Mouse (Mus musculus): Measurements from ENCODE around the gene Lrrn3. TPM values are rescaled to one million over a fixed set of nuclear protein-coding genes. Genes with fewer than 3 reads are reported as not detected.

The Lrrn3 gene
- polyA plus RNA-seq, 1 experiment from 2014 or later, result 1.2 TPM

- Histone ChIP-seq H3K27me3 (ENCODE audit: insufficient read depth, low read length) (no peaks in the 10 kb centered on the region), H3K4me3 (ENCODE audit: low read depth, low read length) (0 out of 2 replicates have a peak overlapping the region, but pooled peaks have one; percentile 2), H3K9ac (replicated peaks) (no peak overlapping the region), H3K4me2 (ENCODE audit: low read depth, low read length) (peak overlapping the region; percentile 39), H3K9me3 (ENCODE audit: low read length) (no peaks in the 10 kb centered on the region), H3K4me1 (ENCODE audit: insufficient read depth) (no peaks in the 10 kb centered on the region), H3K27ac (ENCODE audit: low read depth) (no peak overlapping the region), H3K36me3 (replicated peaks; ENCODE audit: insufficient read depth, low read length) (no peaks in the 10 kb centered on the region)
- WGBS (ENCODE audit: insufficient replicate concordance), result 38% methylated on average over 16 of the region's 16 CpGs
- TF ChIP-seq CTCF (IDR thresholded peaks at IDR 0.05; ENCODE audit: low read depth) (no peak), EP300 (IDR thresholded peaks at IDR 0.05; ENCODE audit: low read depth) (no peak)
- no peak for DNase-seq
- ATAC-seq, result no peak
These were observed 1.3 kb downstream of the Lrrn3 start for GRCm38 (mm10) chr12:41484689-41485511.

- WGBS (ENCODE audit: insufficient replicate concordance), result 42% methylated on average over 23 of the region's 23 CpGs
- Histone ChIP-seq H3K9me3 (ENCODE audit: low read length) (no peaks in the 10 kb centered on the region), H3K4me3 (ENCODE audit: low read depth, low read length) (peak overlapping the region; percentile 23), H3K9ac (replicated peaks) (no peak overlapping the region; the same call in 1 of the 2 replicates), H3K36me3 (replicated peaks; ENCODE audit: insufficient read depth, low read length) (no peaks in the 10 kb centered on the region), H3K4me2 (ENCODE audit: low read depth, low read length) (peak overlapping the region; percentile 39), H3K27me3 (ENCODE audit: insufficient read depth, low read length) (no peaks in the 10 kb centered on the region), H3K27ac (ENCODE audit: low read depth) (no peak overlapping the region), H3K4me1 (ENCODE audit: insufficient read depth) (no peaks in the 10 kb centered on the region)
- TF ChIP-seq CTCF (IDR thresholded peaks at IDR 0.05; ENCODE audit: low read depth) (no peak), EP300 (IDR thresholded peaks at IDR 0.05; ENCODE audit: low read depth) (no peak)
- DNase-seq, result no peak
- no peak for ATAC-seq
These were observed 2.4 kb downstream of the Lrrn3 start for GRCm38 (mm10) chr12:41483593-41484451.

GRCm38 (mm10) chr12:41483091-41483592, 3.1 kb downstream of the Lrrn3 start:
- no peak overlapping the region for H3K27ac ChIP-seq (ENCODE audit: low read depth)
- no peaks in the 10 kb centered on the region for H3K4me1 ChIP-seq (ENCODE audit: insufficient read depth)
- no peaks in the 10 kb centered on the region for H3K9me3 ChIP-seq (ENCODE audit: low read length)
- TF ChIP-seq CTCF (IDR thresholded peaks at IDR 0.05; ENCODE audit: low read depth) (no peak), EP300 (IDR thresholded peaks at IDR 0.05; ENCODE audit: low read depth) (no peak)
- peak overlapping the region; percentile 39; the same call in 1 of the 2 replicates for H3K4me2 ChIP-seq (ENCODE audit: low read depth, low read length)
- ATAC-seq (no peak), DNase-seq (no peak)
- H3K4me3 ChIP-seq (ENCODE audit: low read depth, low read length), result no peak overlapping the region
- no peaks in the 10 kb centered on the region for H3K36me3 ChIP-seq (replicated peaks; ENCODE audit: insufficient read depth, low read length)
- H3K9ac ChIP-seq (replicated peaks), result no peak overlapping the region
- H3K27me3 ChIP-seq (ENCODE audit: insufficient read depth, low read length), result no peaks in the 10 kb centered on the region
- WGBS (ENCODE audit: insufficient replicate concordance), result 75% methylated on average over 5 of the region's 5 CpGs

DNA sequence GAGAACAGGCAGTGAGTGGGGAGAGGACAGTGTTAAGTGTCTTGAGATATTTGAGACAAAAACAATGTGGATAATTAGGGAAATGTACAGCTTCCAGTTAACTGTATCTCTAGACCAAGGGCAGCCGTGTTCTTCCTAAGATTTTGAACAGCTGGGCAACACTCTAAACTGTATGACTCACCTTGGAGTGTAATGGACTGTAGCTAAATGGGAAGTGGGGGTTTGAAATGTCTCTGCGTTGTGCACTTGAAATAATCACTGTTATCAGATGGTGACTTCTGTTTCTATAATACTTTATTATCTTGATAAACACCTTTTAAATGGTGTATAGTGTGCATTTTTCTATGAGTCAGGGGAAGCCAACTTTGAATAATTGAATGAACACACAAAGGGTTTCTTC, 4.7 kb downstream of the Lrrn3 start:
- no peak overlapping the region for H3K4me3 ChIP-seq (ENCODE audit: low read depth, low read length)
- 55% methylated on average over 2 of the region's 2 CpGs for WGBS (ENCODE audit: insufficient replicate concordance)
- no peaks in the 10 kb centered on the region for H3K36me3 ChIP-seq (replicated peaks; ENCODE audit: insufficient read depth, low read length)
- no peaks in the 10 kb centered on the region for H3K27me3 ChIP-seq (ENCODE audit: insufficient read depth, low read length)
- no peak overlapping the region for H3K4me2 ChIP-seq (ENCODE audit: low read depth, low read length)
- no peaks in the 10 kb centered on the region for H3K9me3 ChIP-seq (ENCODE audit: low read length)
- H3K27ac ChIP-seq (ENCODE audit: low read depth), result no peak overlapping the region
- TF ChIP-seq EP300 (IDR thresholded peaks at IDR 0.05; ENCODE audit: low read depth) (no peak), CTCF (IDR thresholded peaks at IDR 0.05; ENCODE audit: low read depth) (no peak)
- no peak overlapping the region for H3K9ac ChIP-seq (replicated peaks)
- DNase-seq (no peak), ATAC-seq (no peak)
- H3K4me1 ChIP-seq (ENCODE audit: insufficient read depth), result no peaks in the 10 kb centered on the region

DNA sequence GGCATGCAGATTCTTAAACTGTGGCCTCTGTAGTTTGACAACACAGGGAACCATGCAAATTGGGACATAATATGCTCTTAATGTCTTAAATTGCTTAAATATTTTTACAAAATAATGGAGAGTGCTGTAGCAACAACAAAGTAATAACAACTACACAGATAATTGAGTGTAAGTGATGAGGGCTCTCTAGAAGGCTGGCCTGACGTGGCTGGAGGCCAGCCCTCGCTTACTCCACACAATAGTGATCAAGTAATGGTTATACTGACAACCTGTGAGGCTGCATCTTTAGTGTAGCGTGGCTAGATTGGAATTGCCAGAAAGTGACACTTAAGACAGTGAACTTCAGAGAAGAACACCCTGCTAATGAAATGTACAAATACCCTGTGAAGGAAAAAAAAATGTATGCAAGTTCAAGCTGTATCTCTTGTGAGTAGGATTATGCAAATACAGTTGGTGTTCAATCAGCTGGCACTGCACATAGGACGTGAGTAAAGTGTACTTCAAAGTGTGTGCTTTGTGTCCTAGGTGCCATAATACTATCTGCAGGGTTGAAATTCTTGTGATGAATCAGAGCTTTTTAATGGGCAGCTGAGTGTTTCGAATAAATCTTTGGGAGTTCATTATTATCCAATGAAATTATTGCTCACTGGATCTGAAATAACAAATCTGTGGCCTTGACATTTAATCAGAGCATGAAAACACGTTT, 17.0 kb downstream of the Lrrn3 start:
- Histone ChIP-seq H3K27me3 (ENCODE audit: insufficient read depth, low read length) (no peaks in the 10 kb centered on the region), H3K9me3 (ENCODE audit: low read length) (no peaks in the 10 kb centered on the region), H3K4me2 (ENCODE audit: low read depth, low read length) (no peak overlapping the region), H3K4me3 (ENCODE audit: low read depth, low read length) (no peak overlapping the region), H3K4me1 (ENCODE audit: insufficient read depth) (no peaks in the 10 kb centered on the region), H3K36me3 (replicated peaks; ENCODE audit: insufficient read depth, low read length) (no peaks in the 10 kb centered on the region), H3K9ac (replicated peaks) (no peak overlapping the region), H3K27ac (ENCODE audit: low read depth) (no peak overlapping the region)
- 68% methylated on average over 6 of the region's 6 CpGs for WGBS (ENCODE audit: insufficient replicate concordance)
- TF ChIP-seq CTCF (IDR thresholded peaks at IDR 0.05; ENCODE audit: low read depth) (no peak), EP300 (IDR thresholded peaks at IDR 0.05; ENCODE audit: low read depth) (no peak)
- ATAC-seq, result no peak
- DNase-seq, result no peak

Measured in liver, postnatal 0 days (tissue).